Mouse (Mus musculus): ENCODE results near the gene Fam3a. TPM values are rescaled to one million over a fixed set of nuclear protein-coding genes. Genes with fewer than 3 reads are reported as not detected.

Gene Fam3a
- polyA plus RNA-seq, 1 experiment from 2014 or later: 29.0 TPM

DNA sequence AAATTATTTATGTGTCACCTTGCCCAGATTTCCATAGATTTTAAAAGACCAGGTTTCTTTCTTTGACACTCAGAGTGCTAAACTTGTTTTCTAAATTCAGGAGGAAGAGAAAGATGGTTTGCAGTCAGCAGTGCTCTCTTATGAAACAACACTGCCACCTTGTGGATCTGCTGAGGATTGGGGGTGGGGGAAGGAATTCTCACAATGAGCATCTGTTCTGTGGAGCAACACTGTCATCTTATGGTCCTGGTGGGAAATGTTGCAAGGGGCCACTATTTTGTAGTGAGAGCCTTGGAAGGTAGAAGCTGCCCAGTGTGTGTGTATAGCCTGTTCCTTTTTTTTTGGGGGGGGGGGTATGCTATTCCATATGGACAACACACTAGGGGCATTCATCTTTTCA, 20.3 kb upstream of the Fam3a start:
- no peaks in the 10 kb centered on the region for H3K36me3 ChIP-seq (ENCODE audit: control insufficient read depth, insufficient read depth, low read length)
- H3K4me2 ChIP-seq (replicated peaks; ENCODE audit: low read depth, low read length): no peak overlapping the region
- DNase-seq (ENCODE audit: low spot score): peak; percentile 71
- H3K27me3 ChIP-seq (ENCODE audit: control insufficient read depth, insufficient read depth, low read length): no peaks in the 10 kb centered on the region
- H3K9me3 ChIP-seq (ENCODE audit: control insufficient read depth, low read length): no peaks in the 10 kb centered on the region
- H3K27ac ChIP-seq (ENCODE audit: low read depth, low read length): no peak overlapping the region
- peak; percentile 66 for ATAC-seq (ENCODE audit: low FRiP score)
- H3K4me1 ChIP-seq (replicated peaks; ENCODE audit: control insufficient read depth, insufficient read depth, low read length): no peaks in the 10 kb centered on the region
- no peak overlapping the region for H3K9ac ChIP-seq (ENCODE audit: low read depth, low read length)
- H3K4me3 ChIP-seq (ENCODE audit: low read depth, low read length): no peak overlapping the region

DNA sequence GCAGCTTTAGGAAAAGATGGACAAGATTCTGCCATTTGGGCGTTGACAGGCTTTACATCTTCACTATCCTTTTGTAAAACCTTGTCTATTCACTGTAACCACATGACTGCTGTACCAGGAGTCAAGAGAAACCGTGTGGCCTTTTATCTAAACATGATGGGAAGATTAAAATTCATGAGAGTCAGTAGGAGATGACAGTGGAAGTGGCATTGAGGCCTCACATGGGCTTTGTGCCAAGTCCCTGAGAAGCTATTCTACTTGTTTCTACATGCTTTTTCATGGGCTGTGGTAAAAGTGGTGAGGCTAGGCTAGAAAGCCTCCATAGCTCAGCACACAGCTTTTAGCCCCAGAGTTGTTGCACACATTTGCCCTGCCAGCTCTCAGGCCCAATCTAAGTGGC, 15.3 kb upstream of the Fam3a start:
- no peak for ATAC-seq (ENCODE audit: low FRiP score)
- no peaks in the 10 kb centered on the region for H3K36me3 ChIP-seq (ENCODE audit: control insufficient read depth, insufficient read depth, low read length)
- H3K27ac ChIP-seq (ENCODE audit: low read depth, low read length): no peak overlapping the region
- H3K4me1 ChIP-seq (replicated peaks; ENCODE audit: control insufficient read depth, insufficient read depth, low read length): no peaks in the 10 kb centered on the region
- no peak overlapping the region for H3K4me2 ChIP-seq (replicated peaks; ENCODE audit: low read depth, low read length)
- no peaks in the 10 kb centered on the region for H3K27me3 ChIP-seq (ENCODE audit: control insufficient read depth, insufficient read depth, low read length)
- no peak overlapping the region for H3K9ac ChIP-seq (ENCODE audit: low read depth, low read length)
- H3K9me3 ChIP-seq (ENCODE audit: control insufficient read depth, low read length): no peaks in the 10 kb centered on the region
- no peak overlapping the region for H3K4me3 ChIP-seq (ENCODE audit: low read depth, low read length)
- WGBS: 49% methylated on average over 2 of the region's 2 CpGs
- DNase-seq (ENCODE audit: low spot score): no peak

DNA sequence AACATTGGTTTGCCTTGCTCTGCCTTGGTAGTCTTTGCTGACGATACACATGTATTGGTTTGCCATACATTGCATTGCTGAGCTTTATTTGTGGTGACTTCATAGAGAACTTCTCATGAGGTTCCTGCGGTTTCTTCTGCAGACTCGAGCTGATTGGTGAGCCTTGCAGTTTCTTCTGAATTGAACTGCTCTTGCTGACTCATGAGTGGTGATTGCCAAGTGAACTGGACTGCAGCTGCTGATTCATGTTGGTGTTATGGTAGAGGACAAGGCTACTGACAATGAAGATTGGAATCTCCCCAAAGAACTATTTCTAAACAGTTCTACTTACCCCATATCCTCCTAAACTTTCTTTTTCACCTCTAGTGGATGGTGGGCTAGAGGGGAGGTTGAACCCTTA, 7.1 kb upstream of the Fam3a start:
- H3K36me3 ChIP-seq (ENCODE audit: control insufficient read depth, insufficient read depth, low read length): no peaks in the 10 kb centered on the region
- no peak overlapping the region for H3K4me3 ChIP-seq (ENCODE audit: low read depth, low read length)
- no peaks in the 10 kb centered on the region for H3K27me3 ChIP-seq (ENCODE audit: control insufficient read depth, insufficient read depth, low read length)
- H3K9ac ChIP-seq (ENCODE audit: low read depth, low read length): no peak overlapping the region
- ATAC-seq (ENCODE audit: low FRiP score): no peak
- no peaks in the 10 kb centered on the region for H3K9me3 ChIP-seq (ENCODE audit: control insufficient read depth, low read length)
- no peak overlapping the region for H3K4me2 ChIP-seq (replicated peaks; ENCODE audit: low read depth, low read length)
- no peaks in the 10 kb centered on the region for H3K4me1 ChIP-seq (replicated peaks; ENCODE audit: control insufficient read depth, insufficient read depth, low read length)
- 84% methylated on average over 3 of the region's 3 CpGs for WGBS
- H3K27ac ChIP-seq (ENCODE audit: low read depth, low read length): no peak overlapping the region
- DNase-seq (ENCODE audit: low spot score): no peak

DNA sequence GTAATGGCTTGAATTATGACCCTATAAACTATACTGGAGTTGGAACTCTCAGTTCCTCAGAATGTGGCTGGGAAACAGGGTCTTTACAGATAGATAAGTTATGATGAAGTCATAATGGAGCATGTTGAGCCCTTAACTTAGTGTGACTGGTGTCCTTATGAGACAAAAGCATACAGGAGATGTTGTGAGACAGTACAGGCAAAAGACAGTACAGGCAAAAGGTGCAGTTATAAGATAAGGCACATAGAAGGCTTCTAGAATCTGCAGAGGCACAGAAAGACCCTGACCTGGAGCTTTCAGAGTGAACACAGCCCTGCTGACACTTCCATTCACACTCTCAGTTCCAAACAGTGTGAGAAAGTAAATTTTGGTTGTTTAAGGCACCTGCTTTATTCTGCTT, 4.9 kb downstream of the Fam3a start:
- H3K36me3 ChIP-seq (ENCODE audit: control insufficient read depth, insufficient read depth, low read length): no peaks in the 10 kb centered on the region; the same call in 1 of the 2 replicates
- ATAC-seq (ENCODE audit: low FRiP score): no peak
- H3K27ac ChIP-seq (ENCODE audit: low read depth, low read length): no peak overlapping the region
- no peak overlapping the region for H3K4me2 ChIP-seq (replicated peaks; ENCODE audit: low read depth, low read length)
- no peak overlapping the region for H3K9ac ChIP-seq (ENCODE audit: low read depth, low read length)
- H3K4me3 ChIP-seq (ENCODE audit: low read depth, low read length): no peak overlapping the region
- DNase-seq (ENCODE audit: low spot score): no peak
- no peaks in the 10 kb centered on the region for H3K27me3 ChIP-seq (ENCODE audit: control insufficient read depth, insufficient read depth, low read length)
- H3K4me1 ChIP-seq (replicated peaks; ENCODE audit: control insufficient read depth, insufficient read depth, low read length): no peaks in the 10 kb centered on the region
- no peaks in the 10 kb centered on the region for H3K9me3 ChIP-seq (ENCODE audit: control insufficient read depth, low read length)

DNA sequence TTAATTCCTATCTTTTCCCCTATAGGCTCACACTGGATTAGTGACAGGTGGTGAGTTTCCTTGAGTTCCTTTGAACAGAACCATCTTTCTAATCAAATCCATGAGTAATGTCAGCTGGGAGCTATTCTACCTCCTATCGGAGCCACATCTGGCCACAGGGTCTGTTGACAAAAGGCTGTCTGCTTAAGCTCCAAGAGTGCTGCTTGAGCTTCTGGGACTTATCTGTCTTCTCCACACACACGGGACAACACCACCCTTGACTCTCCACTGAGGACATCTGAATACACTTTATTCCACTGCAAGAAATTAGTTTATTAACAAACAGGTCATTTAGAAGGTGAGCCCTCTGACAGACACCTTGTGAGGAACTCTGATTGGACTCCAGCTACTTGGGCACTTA, 8.6 kb downstream of the Fam3a start:
- no peak for ATAC-seq (ENCODE audit: low FRiP score)

DNA sequence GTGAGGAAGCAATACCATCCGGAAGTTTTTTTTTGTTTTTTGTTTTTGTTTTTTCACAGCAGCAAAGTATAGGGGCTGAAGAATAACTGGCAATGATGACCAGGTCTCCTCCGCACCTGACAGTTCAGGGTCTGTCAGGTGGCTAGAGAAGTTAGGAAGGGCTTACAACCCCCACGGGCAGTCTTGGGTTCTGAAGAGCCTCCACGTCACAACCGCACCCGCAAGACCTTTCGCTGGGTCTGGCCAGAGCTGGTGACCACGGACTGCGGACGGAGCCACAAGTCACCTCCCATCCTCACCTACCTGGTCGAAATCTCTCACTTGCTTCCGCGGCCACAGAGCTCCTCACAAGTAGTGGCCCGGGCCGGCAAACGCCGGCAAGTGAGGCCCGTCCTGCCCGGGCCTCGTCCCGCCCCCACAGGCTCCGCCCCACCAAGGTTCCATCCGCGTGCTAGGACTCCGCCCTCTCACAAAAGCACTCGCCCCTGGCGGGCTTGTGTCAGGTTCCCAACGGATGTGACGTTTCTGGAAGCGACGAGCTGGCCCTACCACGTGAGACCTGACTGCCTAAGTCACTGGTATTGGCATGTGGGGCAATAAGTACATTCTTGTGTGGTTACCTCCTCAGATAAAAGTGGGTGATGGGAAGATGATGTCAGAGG, 20.1 kb downstream of the Fam3a start, which contains the start of the genes Ubl4a and Slc10a3:
Gene Ubl4a, minus strand, starts transcription at position 331 of the 662 bp plus-strand sequence.
Gene Slc10a3, minus strand, starts transcription at position 462 of the 662 bp plus-strand sequence.
- H3K4me2 ChIP-seq (replicated peaks; ENCODE audit: low read depth, low read length): peak within 1 kb of the TSS; percentile 41
- H3K9me3 ChIP-seq (ENCODE audit: control insufficient read depth, low read length): no peaks in the 10 kb centered on the region
- no peak within 1 kb of the TSS for H3K27ac ChIP-seq (ENCODE audit: low read depth, low read length)
- H3K36me3 ChIP-seq (ENCODE audit: control insufficient read depth, insufficient read depth, low read length): no peaks in the 10 kb centered on the region
- ATAC-seq (ENCODE audit: low FRiP score) (peak; percentile 93), DNase-seq (ENCODE audit: low spot score) (peak; percentile 82)
- WGBS: 28% methylated on average over 31 of the region's 32 CpGs
- no peaks in the 10 kb centered on the region for H3K4me1 ChIP-seq (replicated peaks; ENCODE audit: control insufficient read depth, insufficient read depth, low read length)
- peak within 1 kb of the TSS; percentile 34 for H3K4me3 ChIP-seq (ENCODE audit: low read depth, low read length)
- no peaks in the 10 kb centered on the region for H3K27me3 ChIP-seq (ENCODE audit: control insufficient read depth, insufficient read depth, low read length)
- H3K9ac ChIP-seq (ENCODE audit: low read depth, low read length): no peak within 1 kb of the TSS

More for the DNA sequence above, 8.6 kb downstream of the Fam3a start:
- WGBS: 84% methylated on average over 2 of the region's 2 CpGs
- Histone ChIP-seq H3K4me3 (ENCODE audit: low read depth, low read length) (no peak overlapping the region), H3K36me3 (ENCODE audit: control insufficient read depth, insufficient read depth, low read length) (no peaks in the 10 kb centered on the region; the same call in 1 of the 2 replicates), H3K9me3 (ENCODE audit: control insufficient read depth, low read length) (no peaks in the 10 kb centered on the region), H3K9ac (ENCODE audit: low read depth, low read length) (no peak overlapping the region), H3K4me1 (replicated peaks; ENCODE audit: control insufficient read depth, insufficient read depth, low read length) (no peaks in the 10 kb centered on the region), H3K27ac (ENCODE audit: low read depth, low read length) (no peak overlapping the region), H3K27me3 (ENCODE audit: control insufficient read depth, insufficient read depth, low read length) (no peaks in the 10 kb centered on the region), H3K4me2 (replicated peaks; ENCODE audit: low read depth, low read length) (no peak overlapping the region)
- DNase-seq (ENCODE audit: low spot score): no peak

DNA sequence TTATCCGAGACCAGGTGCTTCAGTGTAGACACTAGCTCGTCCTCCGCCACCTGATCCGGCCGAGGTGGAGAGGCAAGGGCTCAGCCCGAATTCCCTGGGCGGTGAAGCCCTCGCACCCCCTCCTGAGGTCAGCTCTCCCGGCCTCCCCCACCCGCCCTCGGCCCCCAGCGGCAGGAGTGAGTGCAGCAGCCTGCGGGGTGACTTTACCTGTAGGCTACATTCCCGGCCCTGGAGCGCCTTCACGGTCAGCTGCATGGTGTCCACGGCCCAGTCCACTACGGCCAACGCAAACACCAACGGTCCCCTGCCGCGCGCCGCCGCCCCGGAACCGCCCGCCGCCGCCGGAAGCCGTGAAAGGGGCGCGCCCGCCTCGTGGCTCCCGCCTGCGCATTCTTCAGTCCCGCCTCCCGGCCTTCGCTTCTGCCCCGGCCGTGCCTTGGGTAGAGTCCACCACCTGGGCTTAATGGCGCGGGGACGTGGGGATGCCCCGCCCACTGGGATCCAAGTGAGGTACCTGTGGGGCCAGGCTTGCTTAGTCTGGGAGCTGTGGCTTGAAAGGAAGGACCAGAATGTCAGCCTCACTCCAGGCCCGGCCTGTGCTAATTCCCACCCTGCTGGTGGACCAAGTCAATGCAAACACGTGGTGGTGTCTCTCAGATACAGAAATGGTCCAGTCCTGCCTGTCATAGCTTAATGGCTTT, 24.7 kb downstream of the Fam3a start:
- 0 out of 2 replicates have a peak overlapping the region, but pooled peaks have one; percentile 47 for H3K27ac ChIP-seq (ENCODE audit: low read depth, low read length)
- peak overlapping the region; percentile 77 for H3K9ac ChIP-seq (ENCODE audit: low read depth, low read length)
- H3K36me3 ChIP-seq (ENCODE audit: control insufficient read depth, insufficient read depth, low read length): no peaks in the 10 kb centered on the region
- 18% methylated on average over 39 of the region's 49 CpGs for WGBS
- DNase-seq (ENCODE audit: low spot score) (peak; percentile 70), ATAC-seq (ENCODE audit: low FRiP score) (peak; percentile 79)
- H3K9me3 ChIP-seq (ENCODE audit: control insufficient read depth, low read length): no peaks in the 10 kb centered on the region
- H3K4me2 ChIP-seq (replicated peaks; ENCODE audit: low read depth, low read length): peak overlapping the region; percentile 53
- H3K4me1 ChIP-seq (replicated peaks; ENCODE audit: control insufficient read depth, insufficient read depth, low read length): 0 out of 2 replicates have a peak, but pooled peaks cover 2% of the 10 kb centered on the region
- peak overlapping the region; percentile 56 for H3K4me3 ChIP-seq (ENCODE audit: low read depth, low read length)
- no peaks in the 10 kb centered on the region for H3K27me3 ChIP-seq (ENCODE audit: control insufficient read depth, insufficient read depth, low read length)

DNA sequence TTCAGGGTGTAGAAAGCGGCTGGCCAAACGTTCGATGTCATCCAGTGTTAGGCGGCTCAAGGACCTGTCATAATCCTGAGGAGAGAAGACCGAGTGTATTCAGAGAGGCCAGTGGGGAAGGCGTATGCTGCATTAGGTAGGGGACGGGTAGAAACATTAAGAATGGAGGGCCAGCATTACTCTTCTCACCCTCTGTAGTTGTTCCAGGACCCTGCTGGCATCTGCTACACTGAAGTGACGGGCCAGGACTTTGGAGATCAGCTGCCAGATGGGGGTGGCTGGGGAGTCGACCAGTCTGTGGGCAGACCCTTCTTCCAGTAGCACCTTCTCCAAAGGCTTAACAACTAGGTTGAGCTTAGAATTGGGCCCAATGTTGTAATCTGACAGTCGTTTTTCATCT, 25.6 kb downstream of the Fam3a start:
- H3K4me3 ChIP-seq (ENCODE audit: low read depth, low read length): peak overlapping the region; percentile 56
- H3K4me2 ChIP-seq (replicated peaks; ENCODE audit: low read depth, low read length): peak overlapping the region; percentile 53
- H3K9ac ChIP-seq (ENCODE audit: low read depth, low read length): peak overlapping the region; percentile 77
- H3K4me1 ChIP-seq (replicated peaks; ENCODE audit: control insufficient read depth, insufficient read depth, low read length): 0 out of 2 replicates have a peak, but pooled peaks cover 2% of the 10 kb centered on the region
- ATAC-seq (ENCODE audit: low FRiP score) (no peak), DNase-seq (ENCODE audit: low spot score) (no peak)
- H3K36me3 ChIP-seq (ENCODE audit: control insufficient read depth, insufficient read depth, low read length): no peaks in the 10 kb centered on the region
- H3K9me3 ChIP-seq (ENCODE audit: control insufficient read depth, low read length): no peaks in the 10 kb centered on the region
- 75% methylated on average over 10 of the region's 10 CpGs for WGBS
- H3K27ac ChIP-seq (ENCODE audit: low read depth, low read length): no peak overlapping the region
- no peaks in the 10 kb centered on the region for H3K27me3 ChIP-seq (ENCODE audit: control insufficient read depth, insufficient read depth, low read length)

DNA sequence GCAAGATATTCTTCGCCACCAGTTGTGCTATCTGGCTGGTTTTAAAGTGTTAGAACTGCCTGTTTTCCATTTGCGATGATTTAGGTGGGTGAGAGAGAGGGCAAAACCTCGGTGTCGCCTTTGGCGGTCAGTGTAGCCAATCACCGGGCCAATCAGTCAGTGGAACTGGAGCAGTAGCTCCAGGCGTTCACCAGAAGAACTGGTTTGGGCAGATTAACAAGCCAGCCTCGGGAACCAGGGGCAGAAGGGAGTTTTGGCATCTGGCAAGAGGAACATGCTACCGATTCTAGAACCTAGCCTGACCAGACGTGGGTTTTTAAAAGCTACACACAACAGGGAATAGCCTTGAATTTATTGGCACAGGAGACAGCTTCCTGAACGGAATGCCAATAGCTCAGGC, 33.9 kb downstream of the Fam3a start:
- no peaks in the 10 kb centered on the region for H3K4me1 ChIP-seq (replicated peaks; ENCODE audit: control insufficient read depth, insufficient read depth, low read length)
- H3K4me3 ChIP-seq (ENCODE audit: low read depth, low read length): no peak overlapping the region
- DNase-seq (ENCODE audit: low spot score): no peak
- H3K27me3 ChIP-seq (ENCODE audit: control insufficient read depth, insufficient read depth, low read length): no peaks in the 10 kb centered on the region
- 52% methylated on average over 11 of the region's 11 CpGs for WGBS
- H3K4me2 ChIP-seq (replicated peaks; ENCODE audit: low read depth, low read length): no peak overlapping the region
- H3K9ac ChIP-seq (ENCODE audit: low read depth, low read length): no peak overlapping the region
- no peaks in the 10 kb centered on the region for H3K9me3 ChIP-seq (ENCODE audit: control insufficient read depth, low read length)
- no peak for ATAC-seq (ENCODE audit: low FRiP score)
- no peak overlapping the region for H3K27ac ChIP-seq (ENCODE audit: low read depth, low read length)
- no peaks in the 10 kb centered on the region for H3K36me3 ChIP-seq (ENCODE audit: control insufficient read depth, insufficient read depth, low read length)
